Mouse (Mus musculus) thymus, postnatal 36 days (tissue): ENCODE data around the gene Ndufaf4.
"Not testable (repeated sequence)": the region's sequence is repeated elsewhere in the genome, so short reads cannot be mapped to it uniquely, and the experiment has no call there.

Source experiments
- DNase-seq, 2 experiments: peaks; one replicate each; pipeline ENCODE4 v3.0.0; 2022; ENCODE audit warnings: mixed read lengths in 2 of 2

Gene Ndufaf4

GRCm38 (mm10) chr4:24897851-24898515 is at the start of gene Ndufaf4:
TSS of gene Ndufaf4 (plus strand) at chr4:24898083.
- peak; percentile 94 to 98 for DNase-seq

- peak; percentile 52 to 64 for DNase-seq
Observed at GRCm38 (mm10) chr4:24850401-24851325, 47.2 kb upstream of the Ndufaf4 start, which contains the start of gene Klhl32. TSS of gene Klhl32 (minus strand) at chr4:24851124.

DNA sequence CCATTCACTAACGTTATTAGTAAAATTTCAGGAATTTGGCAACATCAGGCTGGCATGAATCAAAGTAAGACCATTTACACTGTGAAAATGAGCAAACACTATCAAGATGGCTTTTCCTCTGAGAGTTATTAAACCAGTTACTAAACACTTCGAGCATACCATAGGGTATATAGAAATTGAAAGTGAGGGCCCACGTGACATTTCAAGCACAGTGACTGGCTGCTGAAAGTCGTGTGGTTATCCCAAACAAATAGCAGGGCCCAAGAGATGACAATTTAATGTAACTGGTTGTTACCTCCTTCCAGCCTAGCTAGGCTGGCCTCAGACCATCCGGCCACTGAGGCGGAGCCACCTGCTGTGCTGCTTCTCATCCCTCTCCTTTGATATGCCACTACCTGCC is 32.2 kb upstream of the Ndufaf4 start:
- DNase-seq = no peak

DNA sequence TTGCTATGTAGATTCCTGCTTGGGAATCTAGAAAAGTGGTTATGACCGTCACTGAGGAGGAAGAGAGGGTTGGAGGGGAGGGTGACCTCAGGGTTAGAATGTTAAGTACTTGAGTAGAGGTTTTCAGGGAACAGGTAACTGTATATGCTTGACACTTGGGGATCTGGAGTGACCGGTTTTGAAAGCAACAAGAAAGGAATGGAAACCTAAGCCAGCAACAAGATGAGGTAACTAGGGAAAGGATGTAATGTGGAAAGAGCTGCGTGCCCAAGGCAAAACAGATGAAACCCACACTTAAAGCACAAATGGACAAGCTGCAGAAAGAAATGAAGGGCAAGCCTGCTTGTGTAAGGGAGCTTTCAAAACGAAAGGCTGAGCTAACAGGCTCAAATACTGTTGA is 28.7 kb upstream of the Ndufaf4 start:
- DNase-seq = no peak

DNA sequence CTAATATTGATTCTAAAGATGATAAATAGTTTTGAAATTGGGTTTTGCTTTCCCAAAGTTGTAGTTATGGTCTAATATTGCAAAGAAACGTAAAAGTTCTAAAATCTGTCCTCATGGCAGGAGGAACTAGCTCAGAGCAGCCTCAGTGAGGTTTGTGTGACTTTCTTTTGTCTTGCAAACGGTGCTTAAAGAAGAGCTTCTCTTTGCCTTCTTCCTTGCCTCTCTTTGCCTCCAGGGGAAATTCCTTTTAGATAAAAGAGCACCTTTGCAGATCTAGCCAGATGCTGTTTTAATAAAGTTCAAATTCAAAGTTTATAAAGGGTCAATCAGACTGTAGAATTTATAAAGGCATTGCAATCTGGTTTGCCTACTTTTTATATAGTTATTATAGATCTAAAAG is 8.5 kb upstream of the Ndufaf4 start:
- not testable (repeated sequence) for DNase-seq

DNA sequence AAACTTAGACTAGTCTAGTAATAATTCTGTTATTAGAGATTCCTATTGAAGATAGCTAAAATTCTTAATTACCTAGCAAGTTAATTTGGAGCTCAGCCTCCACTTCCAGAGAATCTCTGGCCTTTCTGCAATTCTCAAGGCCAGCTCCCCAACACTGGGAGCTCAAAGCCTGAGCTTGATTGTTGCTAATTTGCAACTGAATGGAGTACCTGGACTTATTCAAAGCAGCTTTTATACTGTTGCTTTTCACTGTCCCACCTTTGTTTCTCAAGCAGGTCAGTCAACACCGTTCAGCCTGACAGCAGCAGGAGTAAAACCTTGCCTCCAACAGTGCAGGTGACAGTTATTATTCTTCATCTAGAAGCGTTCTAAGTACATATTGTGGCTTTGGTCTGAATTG is 5.6 kb upstream of the Ndufaf4 start:
- not testable (repeated sequence) for DNase-seq

- DNase-seq = no peak
Observed at GRCm38 (mm10) chr4:24894625-24895024, 3.3 kb upstream of the Ndufaf4 start.

DNA sequence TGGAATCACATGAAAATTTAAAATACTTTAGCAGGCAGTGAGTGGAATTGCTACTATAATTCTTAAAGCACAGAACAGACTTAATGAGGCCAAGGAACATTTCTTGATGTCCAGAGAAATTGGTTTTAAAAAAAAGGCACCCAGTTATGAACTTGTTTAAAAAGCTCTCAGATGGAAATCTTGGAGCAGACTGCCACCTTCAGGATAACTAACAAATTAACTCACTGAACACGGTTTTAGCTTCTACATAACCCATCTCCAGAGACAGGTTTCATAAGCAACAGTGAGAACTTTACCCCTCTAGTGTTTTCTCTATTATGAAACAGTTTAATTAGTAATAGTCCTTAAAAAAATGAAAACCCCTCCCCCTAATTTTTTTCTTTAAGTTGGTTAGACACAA is 1.1 kb upstream of the Ndufaf4 start:
- no peak for DNase-seq

- no peak for DNase-seq
Observed at GRCm38 (mm10) chr4:24897351-24897750, 532 bp upstream of the Ndufaf4 start.

DNA sequence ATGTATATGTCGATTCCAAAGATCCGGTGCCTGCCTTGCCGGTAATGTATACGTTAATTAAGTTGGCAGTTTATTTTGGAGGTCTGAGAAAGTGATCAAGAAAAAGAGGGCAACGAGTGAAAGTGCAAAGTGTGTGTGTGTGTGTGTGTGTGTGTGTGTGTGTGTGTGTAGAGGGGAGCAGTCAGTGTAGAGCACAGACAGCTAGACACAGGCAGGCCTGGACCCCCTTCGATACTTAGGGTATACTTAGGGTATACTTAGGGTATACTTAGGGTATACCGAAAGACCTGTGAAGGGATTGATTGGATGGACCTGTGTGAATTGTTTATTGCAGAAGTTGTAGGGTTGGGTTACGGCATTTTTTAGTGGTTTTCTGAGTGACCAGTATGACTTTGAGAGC is 753 bp downstream of the Ndufaf4 start:
- DNase-seq = no peak

- DNase-seq = no peak
Observed at GRCm38 (mm10) chr4:24899146-24899545, 1.3 kb downstream of the Ndufaf4 start.

DNA sequence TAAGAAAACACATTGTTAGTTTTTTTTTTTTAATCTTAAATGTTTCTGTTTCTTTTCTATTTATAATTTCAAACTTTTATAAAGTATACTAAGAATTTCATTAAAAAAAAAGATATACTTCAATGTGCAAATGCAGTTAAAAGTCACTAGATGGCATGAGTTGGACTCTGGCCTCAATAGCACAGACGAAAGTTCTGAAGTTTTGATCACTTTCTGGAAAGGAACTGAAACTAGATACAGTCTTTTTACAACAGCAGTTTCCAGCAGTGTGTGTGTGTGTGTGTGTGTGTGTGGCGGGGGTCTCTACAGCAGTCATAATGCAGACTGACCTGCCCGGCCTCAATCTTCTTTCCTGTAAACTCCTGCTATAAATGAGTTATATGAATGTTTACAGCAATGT is 9.9 kb downstream of the Ndufaf4 start:
- no peak for DNase-seq

- DNase-seq = no peak
Observed at GRCm38 (mm10) chr4:24915631-24916030, 17.7 kb downstream of the Ndufaf4 start.

DNA sequence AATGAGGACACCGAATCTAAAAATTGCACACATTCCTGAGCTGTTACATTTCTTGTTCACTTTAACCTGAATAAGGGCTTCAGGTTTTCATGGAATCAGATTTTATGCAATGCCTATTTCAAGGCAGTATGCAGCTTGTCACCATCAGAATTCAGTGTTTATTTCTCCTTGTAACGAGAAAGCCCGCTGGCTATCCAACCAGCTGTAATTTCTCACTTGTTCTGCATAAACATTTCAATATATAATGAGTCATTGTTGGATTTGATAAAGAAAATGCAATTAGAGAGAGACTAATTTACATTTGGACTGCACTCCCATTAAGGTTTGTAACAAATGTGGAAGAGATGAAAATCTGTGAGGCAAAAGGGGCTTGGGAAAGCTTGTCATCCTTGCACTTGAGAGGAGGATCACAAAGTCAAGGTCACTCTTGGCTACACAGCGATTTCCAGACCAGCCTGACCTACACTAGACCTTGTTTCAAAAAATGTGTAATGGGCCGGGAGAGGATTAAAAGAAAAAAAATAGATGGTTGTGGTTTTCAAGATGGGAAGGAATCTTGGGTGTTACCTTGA is 22.2 kb downstream of the Ndufaf4 start:
- DNase-seq = no peak

- no peak for DNase-seq
Observed at GRCm38 (mm10) chr4:24924726-24925125, 26.8 kb downstream of the Ndufaf4 start.

- DNase-seq = no peak
Observed at GRCm38 (mm10) chr4:24928260-24928780, 30.4 kb downstream of the Ndufaf4 start.

- DNase-seq = no peak
Observed at GRCm38 (mm10) chr4:24928926-24929325, 31.0 kb downstream of the Ndufaf4 start.

- DNase-seq = no peak
Observed at GRCm38 (mm10) chr4:24942728-24943424, 45.0 kb downstream of the Ndufaf4 start.
